Mouse (Mus musculus): ENCODE results near the gene Cck.
A peak's percentile ranks its signal among the peaks of the same experiment; 100 is the strongest.

Gene Cck

GRCm38 (mm10) chr9:121495529-121495928 lies at the start of gene Cck:
Gene Cck (minus strand): TSS chr9:121495694.
- peak; percentile 64 for DNase-seq (ENCODE audit: low spot score)

- no peak for DNase-seq (ENCODE audit: low spot score)
Observed at GRCm38 (mm10) chr9:121541530-121541929, 46.0 kb upstream of the Cck start.

- no peak for DNase-seq (ENCODE audit: low spot score)
Observed at GRCm38 (mm10) chr9:121532626-121533025, 37.1 kb upstream of the Cck start.

- no peak for DNase-seq (ENCODE audit: low spot score)
Observed at GRCm38 (mm10) chr9:121528605-121529357, 33.3 kb upstream of the Cck start.

GRCm38 (mm10) chr9:121526171-121526570 lies 30.7 kb upstream of the Cck start:
- DNase-seq (ENCODE audit: low spot score), result no peak

- DNase-seq (ENCODE audit: low spot score), result no peak
Observed at GRCm38 (mm10) chr9:121520047-121520446, 24.6 kb upstream of the Cck start.

GRCm38 (mm10) chr9:121514462-121514861 lies 19.0 kb upstream of the Cck start:
- DNase-seq (ENCODE audit: low spot score), result no peak

GRCm38 (mm10) chr9:121511911-121512310 lies 16.4 kb upstream of the Cck start:
- DNase-seq (ENCODE audit: low spot score), result no peak

- DNase-seq (ENCODE audit: low spot score), result no peak
Observed at GRCm38 (mm10) chr9:121506478-121507180, 11.1 kb upstream of the Cck start.

- no peak for DNase-seq (ENCODE audit: low spot score)
Observed at GRCm38 (mm10) chr9:121505346-121505745, 9.9 kb upstream of the Cck start.

- no peak for DNase-seq (ENCODE audit: low spot score)
Observed at GRCm38 (mm10) chr9:121496102-121496501, 608 bp upstream of the Cck start.

- no peak for DNase-seq (ENCODE audit: low spot score)
Observed at GRCm38 (mm10) chr9:121494006-121494767, 1.3 kb downstream of the Cck start.

GRCm38 (mm10) chr9:121491592-121492240 lies 3.8 kb downstream of the Cck start:
- no peak for DNase-seq (ENCODE audit: low spot score)

GRCm38 (mm10) chr9:121487216-121487615 lies 8.3 kb downstream of the Cck start:
- DNase-seq (ENCODE audit: low spot score), result no peak

- peak; percentile 35 for DNase-seq (ENCODE audit: low spot score)
Observed at GRCm38 (mm10) chr9:121479453-121479852, 16.0 kb downstream of the Cck start.

- peak; percentile 32 for DNase-seq (ENCODE audit: low spot score)
Observed at GRCm38 (mm10) chr9:121477305-121477911, 18.1 kb downstream of the Cck start.

- no peak for DNase-seq (ENCODE audit: low spot score)
Observed at GRCm38 (mm10) chr9:121475488-121476452, 19.7 kb downstream of the Cck start.

- no peak for DNase-seq (ENCODE audit: low spot score)
Observed at GRCm38 (mm10) chr9:121474771-121475170, 20.7 kb downstream of the Cck start.

- DNase-seq (ENCODE audit: low spot score), result no peak
Observed at GRCm38 (mm10) chr9:121469711-121470110, 25.8 kb downstream of the Cck start.

GRCm38 (mm10) chr9:121467460-121467859 lies 28.0 kb downstream of the Cck start:
- DNase-seq (ENCODE audit: low spot score), result no peak

- peak; percentile 23 for DNase-seq (ENCODE audit: low spot score)
Observed at GRCm38 (mm10) chr9:121460527-121460926, 35.0 kb downstream of the Cck start.
